Mouse (Mus musculus) cerebellum, adult 2 months (tissue): Measurements from ENCODE around the gene Gstm4.

ENCODE experiments used
- CTCF ChIP-seq: fragments of 200-500 bp; IDR thresholded peaks from 2 replicates; pipeline ENCODE4 v1.5.1; 2011; ENCODE audit warnings: low read depth, mild to moderate bottlenecking, control low read depth, low read length, moderate library complexity, borderline replicate concordance; ENCODE audit not compliant: insufficient read depth
- POLR2A ChIP-seq: fragments of 200-500 bp; IDR thresholded peaks from 2 replicates; pipeline ENCODE4 v1.6.1; 2011; ENCODE audit warnings: low read length, control low read depth, borderline replicate concordance; ENCODE audit not compliant: insufficient read depth

GRCm38 (mm10) chr3:108010286-108010685 is 34.4 kb downstream of the Gstm4 start:
- TF ChIP-seq CTCF = no peak
- TF ChIP-seq POLR2A = no peak
